ENCODE assay signal across 11 mouse cellular contexts in genomic region chr7:63907778-63908495, GRCm38 (mm10). TPM values are rescaled to one million over a fixed set of nuclear protein-coding genes. Genes with fewer than 3 reads are reported as not detected.
DNase-seq lines count a peak whose midpoint lies in the region; ATAC-seq and TF ChIP-seq lines count a peak whose summit lies in the region.
"Had no signal": no experiment of that assay in that cellular context is flagged by ENCODE, and none has a peak within 500 bp of the region (broad histone marks: within the 10 kb centered on the region; RNA-seq: fewer than 3 reads in every experiment).

No protein-coding gene starts in this region.

- ATAC-seq in heart, embryonic 11.5 days (replicated peaks; ENCODE audit: insufficient number of reproducible peaks, low FRiP score, low TSS enrichment): no peak
- ATAC-seq in limb, embryonic 14.5 days (ENCODE audit: low FRiP score, low read depth): no peak

- no peak overlapping the region for H3K4me3 ChIP-seq in heart, embryonic 11.5 days (ENCODE audit: low read depth, low read length)
- H3K4me3 ChIP-seq in ES-Bruce4 (ENCODE audit: low read depth, low read length): peak overlapping the region; percentile 6; the same call in 1 of the 2 replicates
- no peak overlapping the region for H3K4me3 ChIP-seq in cortical plate, adult 2 months (ENCODE audit: insufficient read depth, low read length)
- H3K4me3 ChIP-seq in limb, embryonic 14.5 days (replicated peaks; ENCODE audit: low read length): no peak overlapping the region
- H3K4me3 ChIP-seq: neural tube, embryonic 12.5 days had no signal

- intact Hi-C loops in heart, postnatal 25 days (cut with DNase I): no loop called here

- no peaks in the 10 kb centered on the region for H3K36me3 ChIP-seq in heart, embryonic 11.5 days (ENCODE audit: control insufficient read depth, insufficient read depth, low read length)
- H3K36me3 ChIP-seq in ES-Bruce4 (ENCODE audit: control insufficient read depth, insufficient read depth, low read length, poor library complexity, severe bottlenecking): no peaks in the 10 kb centered on the region
- no peaks in the 10 kb centered on the region for H3K36me3 ChIP-seq in limb, embryonic 14.5 days (ENCODE audit: control insufficient read depth, insufficient read depth, low read length)
- H3K36me3 ChIP-seq: neural tube, embryonic 12.5 days had no signal

- H3K27ac ChIP-seq in heart, embryonic 11.5 days (ENCODE audit: low read depth, low read length): peak overlapping the region; percentile 51; the same call in 1 of the 2 replicates
- peak overlapping the region; percentile 91 for H3K27ac ChIP-seq in ES-Bruce4 (ENCODE audit: insufficient read depth, low read length)
- H3K27ac ChIP-seq in cortical plate, adult 2 months (ENCODE audit: insufficient read depth, low read length): peak overlapping the region; percentile 84
- peak overlapping the region; percentile 21; the same call in 1 of the 2 replicates for H3K27ac ChIP-seq in limb, embryonic 14.5 days (replicated peaks; ENCODE audit: low read depth, low read length)
- H3K27ac ChIP-seq: neural tube, embryonic 12.5 days had no signal

- TF ChIP-seq POLR2A in ES-Bruce4 (IDR thresholded peaks at IDR 0.05; ENCODE audit: insufficient read depth, low read length): no peak
- no peak for TF ChIP-seq POLR2A in cortical plate, adult 2 months (IDR thresholded peaks at IDR 0.05; ENCODE audit: extremely low read depth, insufficient read depth, low read length)
- TF ChIP-seq POLR2A in limb, embryonic 14.5 days (IDR thresholded peaks at IDR 0.05; ENCODE audit: borderline replicate concordance, extremely low read depth, insufficient read depth, insufficient read length): no peak

- no peak overlapping the region for H3K9ac ChIP-seq in heart, embryonic 11.5 days (ENCODE audit: low read depth, low read length)
- no peak overlapping the region for H3K9ac ChIP-seq in ES-Bruce4 (ENCODE audit: low read depth, poor library complexity, severe bottlenecking)
- no peak overlapping the region for H3K9ac ChIP-seq in limb, embryonic 14.5 days (ENCODE audit: low read depth, low read length, severe bottlenecking)
- H3K9ac ChIP-seq: neural tube, embryonic 12.5 days had no signal

- H3K27me3 ChIP-seq in heart, embryonic 11.5 days (ENCODE audit: control insufficient read depth, insufficient read depth, low read length): no peaks in the 10 kb centered on the region
- H3K27me3 ChIP-seq in ES-Bruce4 (ENCODE audit: control insufficient read depth, insufficient read depth, low read length, poor library complexity, severe bottlenecking): no peaks in the 10 kb centered on the region
- no peaks in the 10 kb centered on the region for H3K27me3 ChIP-seq in limb, embryonic 14.5 days (ENCODE audit: control insufficient read depth, insufficient read depth, low read length)
- H3K27me3 ChIP-seq: CH12.LX; neural tube, embryonic 12.5 days had no signal

- 75% methylated on average over 5 of the region's 5 CpGs for WGBS in heart, embryonic 11.5 days (ENCODE audit: insufficient replicate concordance)
- WGBS in limb, embryonic 14.5 days: 86% methylated on average over 5 of the region's 5 CpGs

- no peaks in the 10 kb centered on the region for H3K9me3 ChIP-seq in heart, embryonic 11.5 days (replicated peaks; ENCODE audit: control insufficient read depth, low read length)
- no peaks in the 10 kb centered on the region for H3K9me3 ChIP-seq in ES-Bruce4 (replicated peaks; ENCODE audit: control insufficient read depth, insufficient read depth, low read length, poor library complexity, severe bottlenecking)
- no peaks in the 10 kb centered on the region for H3K9me3 ChIP-seq in limb, embryonic 14.5 days (ENCODE audit: control insufficient read depth, low read length)
- H3K9me3 ChIP-seq: neural tube, embryonic 12.5 days had no signal

- H3K4me2 ChIP-seq in heart, embryonic 11.5 days: no peak overlapping the region
- H3K4me2 ChIP-seq in limb, embryonic 14.5 days (replicated peaks; ENCODE audit: low read depth, low read length, severe bottlenecking): no peak overlapping the region
- H3K4me2 ChIP-seq: neural tube, embryonic 12.5 days had no signal

- no peak for TF ChIP-seq CTCF in ES-Bruce4 (IDR thresholded peaks at IDR 0.05; ENCODE audit: low read depth, low read length)
- TF ChIP-seq CTCF in cortical plate, adult 2 months (IDR thresholded peaks at IDR 0.05; ENCODE audit: extremely low read depth, insufficient read depth, low read length): no peak

- no peak for DNase-seq in heart, postnatal 25 days (ENCODE audit: low spot score)
- no peak for DNase-seq in limb, embryonic 14.5 days (ENCODE audit: low spot score)
- DNase-seq in embryo, embryonic 10.5 days (ENCODE audit: low spot score): no peak
- DNase-seq in spleen, postnatal 14 days (ENCODE audit: low spot score in 2 of 2): no peak
- DNase-seq in testis, postnatal 14 days (ENCODE audit: low spot score): no peak
- DNase-seq: kidney, postnatal 36 days had no signal

- TF ChIP-seq EP300 in ES-Bruce4 (IDR thresholded peaks at IDR 0.05; ENCODE audit: insufficient read depth, low read depth, low read length): no peak

- H3K4me1 ChIP-seq in heart, embryonic 11.5 days (ENCODE audit: control insufficient read depth, insufficient read depth, low read length): peaks cover 51% of the 10 kb centered on the region
- peaks cover 9% of the 10 kb centered on the region for H3K4me1 ChIP-seq in ES-Bruce4 (ENCODE audit: control insufficient read depth, insufficient read depth, low read length)
- H3K4me1 ChIP-seq in cortical plate, adult 2 months (ENCODE audit: control insufficient read depth, insufficient read depth, low read length): peaks cover 26% of the 10 kb centered on the region
- H3K4me1 ChIP-seq in limb, embryonic 14.5 days (ENCODE audit: control insufficient read depth, insufficient read depth, low read length): peaks cover 42% of the 10 kb centered on the region

RNA-seq across cellular contexts. Expression of gene E030018B13Rik, which starts 8.7 kb away (rescaled TPM):
- not detected in 2 replicates for polyA plus RNA-seq in heart, embryonic 11.5 days (2014; fragmentation: Nextera tagmentation; extraction: Ambion mirVana)
- not detected for total RNA-seq in heart, postnatal 25 days (2021)
- polyA plus RNA-seq in ES-Bruce4 (2011; ENCODE audit: insufficient read depth, insufficient read length, low read depth, missing spikeins): not detected in 2 replicates
- not detected in 2 replicates for polyA plus RNA-seq in cortical plate, adult 2 months (2012; rRNA removed)
- polyA plus RNA-seq in limb, embryonic 14.5 days (2012; rRNA removed): not detected in 2 replicates
- polyA plus RNA-seq in limb, embryonic 14.5 days (2014; fragmentation: Nextera tagmentation; extraction: Ambion mirVana): not detected in 2 replicates
- total RNA-seq: CH12.LX had no signal

RNA-seq across cellular contexts. Expression of gene Klf13, which starts 30.8 kb away (rescaled TPM):
- polyA plus RNA-seq in heart, embryonic 11.5 days (2014; fragmentation: Nextera tagmentation; extraction: Ambion mirVana): 16.3 and 18.8 TPM in 2 replicates
- 10 to 100 TPM; 43.8 to 63.8 TPM for total RNA-seq in heart, postnatal 25 days (2021)
- polyA plus RNA-seq in ES-Bruce4 (2011; ENCODE audit: insufficient read depth, insufficient read length, low read depth, missing spikeins): 36.5 and 38.2 TPM in 2 replicates
- polyA plus RNA-seq in cortical plate, adult 2 months (2012; rRNA removed): 59.6 and 64.2 TPM in 2 replicates
- 9.9 and 12.3 TPM in 2 replicates for polyA plus RNA-seq in limb, embryonic 14.5 days (2012; rRNA removed)
- polyA plus RNA-seq in limb, embryonic 14.5 days (2014; fragmentation: Nextera tagmentation; extraction: Ambion mirVana): 27.0 and 28.0 TPM in 2 replicates

Comparison
In these comparisons a context has a peak if more than half of its experiments do, and no peak if none do; other contexts are left out.
1. H3K27ac ChIP-seq: peak in every context shown above with its lines; median percentile 91 in ES-Bruce4; 84 in cortical plate, adult 2 months; 51 in heart, embryonic 11.5 days; 21 in limb, embryonic 14.5 days.